Mouse (Mus musculus): ENCODE results near the gene Camsap1.

DNA sequence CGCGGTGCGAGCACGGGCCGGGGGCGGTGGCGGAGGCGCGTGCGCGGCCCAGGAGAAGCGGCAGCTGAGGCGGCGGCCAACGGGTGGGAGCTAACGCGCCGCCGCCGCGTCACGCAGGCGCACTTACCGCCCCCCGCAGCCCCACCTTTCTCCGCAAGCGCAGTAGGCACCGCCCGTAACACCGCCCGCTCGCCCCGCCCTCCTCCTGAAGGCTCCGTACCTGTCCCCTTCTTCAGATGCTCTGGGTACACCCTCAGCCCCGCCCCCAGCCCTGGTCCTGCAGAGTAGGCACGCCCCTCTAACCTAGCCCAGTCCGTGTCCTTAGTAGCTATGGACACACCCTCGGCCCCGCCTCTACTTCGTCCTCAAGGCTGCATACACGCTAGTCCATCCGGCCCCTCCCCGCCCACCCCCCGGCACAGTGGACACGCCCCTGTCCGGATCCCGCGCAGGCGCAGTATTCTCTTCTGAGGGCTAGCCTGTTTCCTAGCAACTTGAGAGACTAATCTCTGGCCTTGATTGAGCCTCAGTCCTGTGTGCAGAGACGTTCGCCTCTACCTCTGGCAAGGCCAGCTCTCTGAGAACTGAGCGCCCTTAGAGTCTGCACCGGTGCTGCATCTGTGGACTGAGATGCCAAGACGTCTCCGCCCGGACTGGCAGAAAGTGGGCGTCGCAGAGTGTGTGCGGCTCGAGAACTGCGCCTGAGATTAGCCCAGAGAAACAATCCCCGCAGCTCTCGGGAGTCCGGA lies at the start of gene Camsap1:
- no peak for TF ChIP-seq CTCF (IDR thresholded peaks at IDR 0.05; ENCODE audit: control insufficient read depth, insufficient read depth, insufficient replicate concordance, low read depth, low read length)
- peak; percentile 35; the same call in 1 of the 2 replicates for TF ChIP-seq POLR2A (IDR thresholded peaks at IDR 0.05; ENCODE audit: control insufficient read depth, low read depth, low read length)

Data from testis, adult 2 months (tissue).